Mouse (Mus musculus): ENCODE data around the gene Mogs.

Gene Mogs

GRCm38 (mm10) chr6:83098411-83098810, 16.9 kb upstream of the Mogs start:
- no peak for DNase-seq

- peak; percentile 92 for DNase-seq
Observed at GRCm38 (mm10) chr6:83101316-83101687, 14.0 kb upstream of the Mogs start, which contains the start of the genes Ccdc142 and Gm42688. Ccdc142 (plus strand) TSS chr6:83101601. Gm42688 (plus strand) TSS chr6:83101617.

- DNase-seq, result peak; percentile 66 to 68
Observed at GRCm38 (mm10) chr6:83101688-83102556, 13.4 kb upstream of the Mogs start.

- no peak for DNase-seq
Observed at GRCm38 (mm10) chr6:83103130-83103650, 12.1 kb upstream of the Mogs start.

GRCm38 (mm10) chr6:83104158-83104557, 11.1 kb upstream of the Mogs start:
- no peak for DNase-seq

GRCm38 (mm10) chr6:83107566-83108400, 7.5 kb upstream of the Mogs start:
- peak; percentile 75 to 93 for DNase-seq

- DNase-seq, result peak; percentile 88 to 89
Observed at GRCm38 (mm10) chr6:83108762-83109668, 6.3 kb upstream of the Mogs start, which contains the start of gene Mrpl53. Mrpl53 (plus strand) TSS chr6:83109040.

- DNase-seq, result no peak
Observed at GRCm38 (mm10) chr6:83111510-83112136, 3.7 kb upstream of the Mogs start.

- DNase-seq, result peak in 1 of 2 experiments; percentile 46
Observed at GRCm38 (mm10) chr6:83115682-83116372, 531 bp downstream of the Mogs start.

- no peak for DNase-seq
Observed at GRCm38 (mm10) chr6:83116373-83117164, 1.3 kb downstream of the Mogs start.

- no peak for DNase-seq
Observed at GRCm38 (mm10) chr6:83117165-83117438, 1.8 kb downstream of the Mogs start.

GRCm38 (mm10) chr6:83117616-83118015, 2.3 kb downstream of the Mogs start:
- DNase-seq, result no peak

GRCm38 (mm10) chr6:83118369-83118768, 3.1 kb downstream of the Mogs start:
- no peak for DNase-seq

GRCm38 (mm10) chr6:83118825-83119733, 3.8 kb downstream of the Mogs start:
- DNase-seq, result no peak

- DNase-seq, result peak in 1 of 2 experiments; percentile 58
Observed at GRCm38 (mm10) chr6:83119734-83120051, 4.4 kb downstream of the Mogs start.

- DNase-seq, result peak; percentile 92 to 94
Observed at GRCm38 (mm10) chr6:83120930-83121862, 5.9 kb downstream of the Mogs start, which contains the start of gene Wbp1. Wbp1 (minus strand) TSS chr6:83121559.

- peak in 1 of 2 experiments; percentile 66 for DNase-seq
Observed at GRCm38 (mm10) chr6:83121863-83122710, 6.8 kb downstream of the Mogs start.
